Mouse (Mus musculus) stomach, embryonic 16.5 days (tissue): ENCODE data around the gene Arpc5l. TPM values are rescaled to one million over a fixed set of nuclear protein-coding genes. Genes with fewer than 3 reads are reported as not detected.

Experiments used
- ATAC-seq: fragments of 200-750 bp; cut with Nextera tagmentation; 2 replicates; pipeline ENCODE4 v1.8.0; 2017; ENCODE audit warnings: moderate number of reproducible peaks, moderate TSS enrichment; ENCODE audit not compliant: insufficient read depth, low FRiP score
- H3K27ac ChIP-seq: fragments of 300-500 bp; sonication (generic); 2 replicates; pipeline ENCODE4 v1.5.1; 2014; ENCODE audit warnings: low read length
- H3K27me3 ChIP-seq: fragments of 300-500 bp; sonication (generic); 2 replicates; pipeline ENCODE4 v1.6.1; 2014; ENCODE audit warnings: low read length, control low read depth, mixed read lengths; ENCODE audit not compliant: control insufficient read depth, insufficient read depth
- H3K36me3 ChIP-seq: fragments of 300-500 bp; sonication (generic); 2 replicates; pipeline ENCODE4 v1.6.1; 2014; ENCODE audit warnings: low read length; ENCODE audit not compliant: control insufficient read depth, insufficient read depth
- H3K4me1 ChIP-seq: fragments of 300-500 bp; sonication (generic); 2 replicates; pipeline ENCODE4 v1.6.1; 2014; ENCODE audit warnings: low read length, control low read depth, mixed read lengths; ENCODE audit not compliant: control insufficient read depth, insufficient read depth
- H3K4me2 ChIP-seq: fragments of 300-500 bp; sonication (generic); 2 replicates; pipeline ENCODE4 v1.6.1; 2014; ENCODE audit warnings: low read depth, low read length, mixed read lengths
- H3K4me3 ChIP-seq: fragments of 300-500 bp; sonication (generic); replicated peaks from 2 replicates; pipeline ENCODE4 v1.5.1; 2014; ENCODE audit warnings: mild to moderate bottlenecking, low read length
- H3K9ac ChIP-seq: fragments of 300-500 bp; sonication (generic); 2 replicates; pipeline ENCODE4 v1.6.1; 2014; ENCODE audit warnings: low read length
- H3K9me3 ChIP-seq: fragments of 300-500 bp; sonication (generic); replicated peaks from 2 replicates; pipeline ENCODE4 v1.6.1; 2016; ENCODE audit warnings: low read length, control low read depth; ENCODE audit not compliant: control insufficient read depth
- WGBS: fragments of 180-500 bp; shearing (Covaris S2); extraction: QIAGEN DNeasy Blood & Tissue Kit; methylation state at CpG from one replicate; pipeline ENCODE4 v1.1.7; 2014; 5-methylcytosine and 5-hydroxymethylcytosine counted together
- polyA plus RNA-seq: library from polyadenylated mRNA; unstranded; fragments of >200 nt; fragmentation: Nextera tagmentation; extraction: Ambion mirVana; gene quantifications from 2 replicates; pipeline ENCODE4 v1.2.1, GENCODE M21; 2015

Gene Arpc5l
- polyA plus RNA-seq, 1 experiment from 2014 or later: 114 TPM

DNA sequence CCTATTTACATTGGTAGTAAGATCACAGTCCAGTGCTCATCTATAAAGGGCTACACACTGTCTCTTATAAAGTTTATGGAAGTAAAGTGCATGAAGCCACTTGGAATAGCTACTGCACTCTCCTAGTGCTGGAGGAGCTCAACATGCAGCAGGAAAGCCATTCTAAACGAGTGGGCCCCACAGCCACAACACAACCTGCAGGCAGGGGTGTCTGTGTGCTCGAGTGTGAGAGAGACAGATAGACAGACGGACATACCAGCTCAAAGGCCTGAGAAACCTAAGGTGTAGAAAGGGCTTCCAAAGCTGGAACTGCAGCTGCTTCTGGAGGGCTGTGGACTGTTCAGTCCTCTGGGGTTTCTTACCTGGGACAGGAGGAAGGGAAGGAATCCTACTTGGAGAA lies 11.4 kb downstream of the Arpc5l start:
- no peak overlapping the region for H3K4me3 ChIP-seq
- H3K27ac ChIP-seq: no peak overlapping the region
- no peak overlapping the region for H3K4me2 ChIP-seq
- WGBS: 76% methylated on average over 3 of the region's 3 CpGs
- H3K27me3 ChIP-seq: no peaks in the 10 kb centered on the region
- no peak for ATAC-seq
- H3K4me1 ChIP-seq: no peaks in the 10 kb centered on the region
- peaks cover 6% of the 10 kb centered on the region; the same call in 1 of the 2 replicates for H3K36me3 ChIP-seq
- H3K9ac ChIP-seq: no peak overlapping the region
- H3K9me3 ChIP-seq: no peaks in the 10 kb centered on the region

DNA sequence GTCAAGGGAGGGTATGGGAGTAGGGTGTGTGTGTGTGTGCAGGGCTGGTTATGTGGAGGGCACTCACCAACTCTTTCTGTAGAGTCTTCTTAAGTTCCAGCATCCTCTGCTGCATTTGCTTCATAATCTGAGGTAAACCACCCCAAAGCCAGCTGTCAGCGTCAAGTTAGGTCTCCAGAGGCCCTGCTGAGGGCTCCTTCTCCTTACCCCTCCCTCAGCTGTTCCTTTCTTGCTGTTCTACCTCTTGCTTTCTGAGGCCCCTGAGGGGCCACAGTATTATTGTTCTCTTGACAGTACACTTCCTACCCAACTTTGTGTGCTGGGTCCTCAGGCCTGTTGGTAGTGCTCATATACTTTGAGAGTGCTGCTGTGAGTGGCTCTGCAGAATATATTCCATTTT lies 14.9 kb downstream of the Arpc5l start:
- H3K4me3 ChIP-seq: no peak overlapping the region
- H3K4me1 ChIP-seq: no peaks in the 10 kb centered on the region
- H3K9me3 ChIP-seq: no peaks in the 10 kb centered on the region
- 95% methylated on average over 1 of the region's 1 CpGs for WGBS
- no peak overlapping the region for H3K27ac ChIP-seq
- H3K27me3 ChIP-seq: no peaks in the 10 kb centered on the region
- H3K9ac ChIP-seq: no peak overlapping the region
- ATAC-seq: no peak
- H3K4me2 ChIP-seq: no peak overlapping the region
- peaks cover 22% of the 10 kb centered on the region for H3K36me3 ChIP-seq

DNA sequence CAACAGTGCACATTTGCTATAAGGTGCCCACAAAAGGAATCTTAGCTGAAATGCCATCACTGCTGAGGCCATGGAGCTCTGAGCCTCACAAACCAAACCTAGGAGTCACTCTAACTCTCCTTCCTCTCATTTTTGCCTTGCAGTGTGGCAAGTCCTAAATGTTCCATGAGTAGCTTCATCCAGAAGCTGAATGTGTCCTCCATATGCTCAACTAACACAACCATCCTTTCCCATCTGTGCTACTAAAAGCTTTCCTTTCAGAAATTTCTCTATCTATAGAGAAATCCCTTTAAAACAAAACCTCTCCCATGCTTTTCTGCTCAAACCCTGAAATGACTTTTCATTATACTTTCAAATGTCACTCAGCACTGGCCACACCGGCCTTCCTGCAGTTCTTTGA lies 26.5 kb downstream of the Arpc5l start:
- 91% methylated on average over 1 of the region's 1 CpGs for WGBS
- peaks cover 31% of the 10 kb centered on the region for H3K36me3 ChIP-seq
- H3K27ac ChIP-seq: no peak overlapping the region
- no peak overlapping the region for H3K4me3 ChIP-seq
- no peaks in the 10 kb centered on the region for H3K9me3 ChIP-seq
- H3K27me3 ChIP-seq: no peaks in the 10 kb centered on the region
- H3K4me2 ChIP-seq: no peak overlapping the region
- no peak for ATAC-seq
- no peaks in the 10 kb centered on the region for H3K4me1 ChIP-seq
- H3K9ac ChIP-seq: no peak overlapping the region

DNA sequence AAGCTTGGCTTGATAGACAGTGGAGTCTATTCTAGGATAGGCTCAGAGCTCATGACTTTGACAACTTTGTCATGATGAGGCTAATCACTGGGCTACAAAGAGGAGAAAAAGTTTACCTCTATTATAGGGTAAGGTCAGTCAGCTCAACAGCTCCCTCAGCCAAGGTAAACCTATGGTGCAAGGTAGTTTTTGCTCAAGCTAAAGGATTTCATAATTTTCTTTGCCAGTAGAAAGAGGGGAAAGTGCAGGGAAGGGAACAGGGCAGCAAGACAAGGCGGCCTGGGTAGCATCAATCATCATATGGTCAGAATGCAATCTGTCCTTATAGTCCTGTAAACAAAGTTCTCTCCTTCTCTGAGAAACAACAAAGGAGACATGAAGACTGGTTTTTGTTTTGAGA lies 35.1 kb downstream of the Arpc5l start:
- Histone ChIP-seq H3K27ac (no peak overlapping the region), H3K4me1 (no peaks in the 10 kb centered on the region), H3K27me3 (no peaks in the 10 kb centered on the region), H3K4me3 (no peak overlapping the region), H3K9me3 (no peaks in the 10 kb centered on the region), H3K4me2 (no peak overlapping the region), H3K36me3 (peaks cover 12% of the 10 kb centered on the region; the same call in 1 of the 2 replicates), H3K9ac (no peak overlapping the region)
- ATAC-seq: no peak
- WGBS: 90% methylated on average over 1 of the region's 1 CpGs

DNA sequence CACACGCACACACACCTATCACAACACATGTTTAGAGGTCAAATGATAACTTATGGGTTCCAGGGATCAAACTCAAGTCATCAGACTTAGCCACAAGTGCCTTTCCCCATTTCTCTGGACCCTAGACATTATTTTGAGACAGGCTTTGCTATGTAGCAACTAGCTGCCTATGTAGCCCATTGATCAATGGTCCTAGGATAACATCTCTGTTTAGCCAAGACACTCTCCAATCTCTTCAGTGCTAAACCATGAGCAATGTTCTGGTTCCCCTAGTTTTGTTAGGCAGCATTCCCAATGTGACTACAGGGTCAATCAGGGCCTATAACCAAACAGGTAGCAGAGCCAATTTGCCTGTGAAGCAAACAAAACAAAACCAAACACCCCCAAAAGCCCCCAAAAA lies 43.4 kb downstream of the Arpc5l start:
- peaks cover 14% of the 10 kb centered on the region; the same call in 1 of the 2 replicates for H3K36me3 ChIP-seq
- H3K27ac ChIP-seq: no peak overlapping the region
- no peak overlapping the region for H3K4me2 ChIP-seq
- H3K9ac ChIP-seq: no peak overlapping the region
- no peaks in the 10 kb centered on the region for H3K4me1 ChIP-seq
- H3K27me3 ChIP-seq: no peaks in the 10 kb centered on the region
- WGBS: 92% methylated on average over 1 of the region's 1 CpGs
- H3K4me3 ChIP-seq: no peak overlapping the region
- no peaks in the 10 kb centered on the region for H3K9me3 ChIP-seq
- ATAC-seq: no peak

DNA sequence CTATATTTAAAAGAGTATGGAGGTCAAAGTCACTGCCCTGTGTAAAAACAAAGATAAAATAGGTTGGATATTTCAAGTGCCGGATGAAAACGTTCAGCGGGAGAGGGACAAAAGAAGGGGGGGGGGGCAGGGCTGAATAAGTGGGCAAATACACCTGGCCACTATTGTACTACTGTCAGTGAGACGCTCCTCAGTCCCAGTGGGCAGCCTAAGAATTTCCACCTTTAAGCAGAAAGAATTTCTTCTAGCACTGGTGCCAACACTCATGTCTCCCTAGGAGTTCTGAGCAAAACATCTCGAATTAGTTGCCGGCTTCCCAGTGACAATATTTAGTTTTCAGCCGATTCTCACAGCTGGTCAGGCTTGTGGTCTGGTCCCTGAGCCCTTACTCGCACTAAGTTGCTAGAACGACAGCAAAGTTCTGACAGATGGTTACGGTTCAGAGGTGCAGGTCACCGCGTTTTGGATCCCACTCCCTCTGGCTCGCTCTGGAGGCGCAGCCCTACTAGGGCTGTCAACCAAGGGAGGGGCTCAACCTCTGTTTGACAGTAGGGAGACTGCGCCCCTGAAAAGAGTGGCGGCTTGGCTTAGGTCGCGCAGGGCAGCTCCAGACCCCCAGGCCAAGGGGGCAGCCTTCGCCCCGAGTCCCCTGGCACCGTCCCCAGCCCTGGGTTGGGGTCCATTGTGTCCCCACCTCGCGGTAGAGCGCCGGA lies 59.7 kb downstream of the Arpc5l start:
- H3K27ac ChIP-seq: peak overlapping the region; percentile 94
- no peaks in the 10 kb centered on the region for H3K27me3 ChIP-seq
- ATAC-seq: peak; percentile 82
- peak overlapping the region; percentile 92 for H3K4me2 ChIP-seq
- H3K4me1 ChIP-seq: no peaks in the 10 kb centered on the region
- H3K9me3 ChIP-seq: no peaks in the 10 kb centered on the region
- no peaks in the 10 kb centered on the region for H3K36me3 ChIP-seq
- 3% methylated on average over 25 of the region's 25 CpGs for WGBS
- peak overlapping the region; percentile 98 for H3K4me3 ChIP-seq
- peak overlapping the region; percentile 95 for H3K9ac ChIP-seq

Other genes with a start within 250 kb of the Arpc5l start
- gene Nr6a1, start 77.7 kb upstream of the Arpc5l start, polyA plus RNA-seq: 1.5 and 1.8 TPM in 2 replicates
- gene Olfml2a, start 73.4 kb upstream of the Arpc5l start, polyA plus RNA-seq: 4.5 and 5.0 TPM in 2 replicates
- 1.7 and 1.9 TPM in 2 replicates for gene Wdr38, start 7.9 kb upstream of the Arpc5l start, polyA plus RNA-seq
- 789 and 1,020 TPM in 2 replicates for gene Rpl35, start 276 bp downstream of the Arpc5l start, polyA plus RNA-seq
- gene Golga1, start 60.2 kb downstream of the Arpc5l start, polyA plus RNA-seq: 27.8 and 31.2 TPM in 2 replicates
- gene Scai, start 185.4 kb downstream of the Arpc5l start, polyA plus RNA-seq: 8.1 and 8.9 TPM in 2 replicates
- gene Ppp6c, start 221.1 kb downstream of the Arpc5l start, polyA plus RNA-seq: 74.6 and 78.5 TPM in 2 replicates